Mouse (Mus musculus) skeletal muscle tissue, adult 2 months (tissue): Measurements from ENCODE around the gene Tyro3.
A peak's percentile ranks its signal among the peaks of the same experiment; 100 is the strongest.

ENCODE experiments used
- DNase-seq: peaks from one replicate; pipeline ENCODE4 v3.0.0-alpha.2; 2012; ENCODE audit warnings: low read depth, low spot score

Tyro3 gene

DNA sequence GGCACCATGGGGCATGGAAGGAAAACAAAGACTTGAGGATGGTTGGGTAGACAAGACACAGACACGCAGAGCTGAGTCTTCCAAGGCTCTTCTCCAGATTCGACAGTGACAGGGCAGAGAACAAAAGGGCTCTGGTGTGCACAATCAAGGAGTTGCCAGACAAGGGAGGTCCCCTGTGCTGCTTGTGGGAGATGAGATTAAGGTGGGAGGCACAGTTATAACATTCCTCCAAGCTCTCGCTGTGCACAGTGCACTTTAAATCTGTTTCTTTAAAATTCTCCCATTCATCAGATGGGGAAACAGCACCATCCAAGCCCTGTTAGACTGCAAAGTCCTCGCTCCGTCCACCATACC, 6.7 kb downstream of the Tyro3 start:
- no peak for DNase-seq

DNA sequence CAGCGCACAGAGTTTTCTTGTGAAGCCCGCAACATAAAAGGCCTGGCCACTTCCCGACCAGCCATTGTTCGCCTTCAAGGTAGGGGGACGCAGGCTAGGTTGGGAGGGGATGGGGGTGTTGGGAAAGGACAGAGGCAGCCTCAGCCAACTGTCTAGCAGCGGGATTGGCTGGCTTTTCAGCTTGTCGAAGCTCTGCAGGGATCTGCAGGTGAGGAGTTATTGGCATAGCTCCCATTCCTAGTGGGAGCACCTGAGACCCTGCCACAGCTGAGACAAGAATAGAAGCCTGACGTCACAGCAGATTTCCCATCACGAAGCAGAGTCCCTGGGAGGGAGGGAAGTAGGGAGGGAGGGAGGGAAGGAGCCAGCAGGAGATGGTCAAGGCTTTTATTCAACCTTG, 7.2 kb downstream of the Tyro3 start:
- DNase-seq = no peak

DNA sequence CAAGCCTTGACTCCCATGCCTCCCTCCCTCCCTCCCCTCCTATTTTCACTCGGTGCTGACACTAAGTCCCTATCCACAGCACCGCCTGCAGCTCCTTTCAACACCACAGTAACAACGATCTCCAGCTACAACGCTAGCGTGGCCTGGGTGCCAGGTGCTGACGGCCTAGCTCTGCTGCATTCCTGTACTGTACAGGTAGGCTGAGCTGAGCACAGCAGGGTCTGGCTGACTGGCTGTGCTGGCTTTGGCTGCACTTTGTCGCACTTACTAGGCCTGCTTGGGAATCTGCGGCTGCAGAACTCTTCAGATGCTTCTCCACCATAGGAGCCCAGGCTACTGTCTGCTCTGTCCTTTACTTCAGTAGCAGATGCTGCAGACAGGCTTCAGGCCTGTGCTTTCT, 8.0 kb downstream of the Tyro3 start:
- no peak for DNase-seq

DNA sequence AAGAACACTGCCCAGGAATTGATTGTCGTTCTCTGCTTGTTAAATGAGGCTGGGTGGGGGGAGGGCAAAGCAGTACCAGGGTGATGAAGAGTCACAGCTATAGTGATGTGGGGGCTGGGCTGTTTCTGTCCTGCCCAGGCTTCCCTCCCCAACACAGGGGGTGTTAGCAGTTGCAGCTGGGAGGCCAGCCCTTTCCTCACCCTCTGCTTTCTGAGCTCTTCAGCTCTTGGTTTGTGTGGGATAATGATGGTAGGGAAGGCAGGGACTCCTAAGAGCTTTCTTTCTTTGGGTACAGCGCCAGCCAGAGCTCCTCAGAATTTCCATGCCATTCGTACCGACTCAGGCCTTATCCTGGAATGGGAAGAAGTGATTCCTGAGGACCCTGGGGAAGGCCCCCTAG, 10.9 kb downstream of the Tyro3 start:
- DNase-seq = no peak

DNA sequence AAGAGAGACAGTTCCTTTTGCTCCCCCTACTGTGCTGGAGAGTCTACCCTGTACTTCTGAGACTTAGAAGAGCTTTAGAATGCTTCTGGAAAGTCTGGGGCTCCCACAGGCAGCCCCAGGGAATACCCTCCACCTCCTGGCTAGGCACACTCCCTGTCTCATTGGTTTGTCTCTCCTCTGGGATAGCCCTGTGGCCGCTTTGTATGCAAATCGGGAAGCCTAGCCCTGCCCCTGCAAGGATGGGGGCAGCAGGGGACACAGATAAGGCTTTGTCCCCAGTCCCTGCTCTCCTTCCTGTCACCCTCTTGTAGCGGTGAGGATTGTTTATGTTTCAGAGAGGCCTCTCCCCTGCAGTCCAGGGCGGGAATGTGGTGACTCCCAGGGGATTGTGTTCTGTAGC, 11.3 kb downstream of the Tyro3 start:
- DNase-seq = no peak

DNA sequence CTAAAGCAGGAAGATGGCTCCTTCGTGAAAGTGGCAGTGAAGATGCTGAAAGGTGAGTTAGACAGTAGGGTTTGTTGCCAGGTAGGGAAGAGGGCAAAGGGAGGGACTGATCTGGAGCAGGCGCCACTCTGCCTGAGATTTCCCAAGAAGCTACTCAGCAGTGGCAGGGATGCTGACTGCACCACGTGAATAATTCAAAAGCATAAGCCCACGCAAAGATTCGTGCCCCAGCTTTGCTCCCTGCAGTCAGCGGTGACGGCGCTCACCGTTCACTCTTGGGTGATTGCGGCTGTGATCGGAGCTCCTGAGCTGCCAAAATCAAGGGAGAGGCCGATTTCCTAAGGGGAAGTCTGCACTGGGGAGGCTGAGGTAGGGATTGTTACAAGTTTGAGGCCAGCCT, 13.4 kb downstream of the Tyro3 start:
- no peak for DNase-seq

DNA sequence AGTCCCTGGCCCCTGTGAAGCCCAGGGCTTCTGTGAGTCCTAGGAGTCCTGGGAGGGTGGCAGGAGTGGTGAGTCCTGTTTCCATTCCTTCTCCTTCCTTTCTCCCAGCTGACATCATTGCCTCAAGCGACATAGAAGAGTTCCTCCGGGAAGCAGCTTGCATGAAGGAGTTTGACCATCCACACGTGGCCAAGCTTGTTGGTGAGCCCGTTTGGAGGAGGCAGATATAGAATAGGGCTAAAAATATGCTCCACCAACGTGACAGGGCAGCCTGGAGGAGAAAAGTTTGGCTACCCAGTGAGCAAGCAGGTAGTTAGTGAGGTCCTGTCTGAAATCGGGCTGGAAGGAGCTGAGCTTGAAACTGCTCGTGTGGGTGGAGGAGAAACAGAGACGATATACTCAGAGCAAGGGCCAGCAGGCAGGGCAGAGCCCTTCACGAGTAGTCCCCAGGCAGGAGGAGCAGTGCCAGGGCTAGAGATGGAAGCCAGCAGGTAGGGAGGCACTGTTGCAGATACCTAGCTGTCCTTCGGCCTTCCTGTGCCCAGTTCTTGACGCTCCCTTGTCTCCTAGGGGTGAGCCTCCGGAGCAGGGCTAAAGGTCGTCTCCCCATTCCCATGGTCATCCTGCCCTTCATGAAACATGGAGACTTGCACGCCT, 14.1 kb downstream of the Tyro3 start:
- no peak for DNase-seq

DNA sequence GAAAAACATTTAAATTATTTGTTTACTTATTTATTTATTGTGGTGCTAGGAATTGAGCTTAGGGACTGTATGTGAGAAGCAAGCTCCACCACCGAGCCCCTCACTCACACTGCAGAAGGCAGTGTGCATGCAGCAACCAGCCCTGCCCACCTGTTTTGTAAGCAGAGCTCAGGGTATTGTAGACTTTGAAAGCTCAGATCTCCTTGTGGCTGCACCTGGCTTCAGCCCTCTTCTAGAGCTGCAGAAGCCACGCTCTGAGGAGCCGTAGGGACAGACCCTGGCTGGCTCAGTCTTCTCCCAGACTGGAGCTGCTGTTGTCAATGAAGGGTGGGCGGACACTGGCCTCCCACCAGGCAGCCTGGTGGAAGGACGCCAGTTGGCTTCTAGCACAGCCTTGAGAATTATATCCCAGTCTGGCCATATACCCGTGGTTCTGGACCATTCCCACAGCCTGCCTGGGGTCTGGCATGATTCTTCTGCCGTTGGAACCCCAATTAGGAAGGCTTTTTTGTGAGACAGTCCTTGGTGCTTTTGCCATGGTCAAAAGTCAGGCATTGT, 16.9 kb downstream of the Tyro3 start:
- no peak for DNase-seq

DNA sequence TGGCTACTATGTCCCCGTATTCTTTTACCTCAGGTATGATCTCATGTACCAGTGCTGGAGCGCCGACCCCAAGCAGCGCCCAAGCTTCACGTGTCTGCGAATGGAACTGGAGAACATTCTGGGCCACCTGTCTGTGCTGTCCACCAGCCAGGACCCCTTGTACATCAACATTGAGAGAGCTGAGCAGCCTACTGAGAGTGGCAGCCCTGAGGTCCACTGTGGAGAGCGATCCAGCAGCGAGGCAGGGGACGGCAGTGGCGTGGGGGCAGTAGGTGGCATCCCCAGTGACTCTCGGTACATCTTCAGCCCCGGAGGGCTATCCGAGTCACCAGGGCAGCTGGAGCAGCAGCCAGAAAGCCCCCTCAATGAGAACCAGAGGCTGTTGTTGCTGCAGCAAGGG, 19.1 kb downstream of the Tyro3 start:
- DNase-seq = no peak

DNA sequence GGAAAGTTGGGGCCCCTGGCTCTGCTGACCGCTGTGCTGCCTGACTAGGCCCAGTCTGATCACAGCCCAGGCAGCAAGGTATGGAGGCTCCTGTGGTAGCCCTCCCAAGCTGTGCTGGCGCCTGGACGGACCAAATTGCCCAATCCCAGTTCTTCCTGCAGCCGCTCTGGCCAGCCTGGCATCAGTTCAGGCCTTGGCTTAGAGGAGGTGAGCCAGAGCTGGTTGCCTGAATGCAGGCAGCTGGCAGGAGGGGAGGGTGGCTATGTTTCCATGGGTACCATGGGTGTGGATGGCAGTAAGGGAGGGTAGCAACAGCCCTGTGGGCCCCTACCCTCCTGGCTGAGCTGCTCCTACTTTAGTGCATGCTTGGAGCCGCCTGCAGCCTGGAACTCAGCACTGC, 19.5 kb downstream of the Tyro3 start:
- DNase-seq = no peak

DNA sequence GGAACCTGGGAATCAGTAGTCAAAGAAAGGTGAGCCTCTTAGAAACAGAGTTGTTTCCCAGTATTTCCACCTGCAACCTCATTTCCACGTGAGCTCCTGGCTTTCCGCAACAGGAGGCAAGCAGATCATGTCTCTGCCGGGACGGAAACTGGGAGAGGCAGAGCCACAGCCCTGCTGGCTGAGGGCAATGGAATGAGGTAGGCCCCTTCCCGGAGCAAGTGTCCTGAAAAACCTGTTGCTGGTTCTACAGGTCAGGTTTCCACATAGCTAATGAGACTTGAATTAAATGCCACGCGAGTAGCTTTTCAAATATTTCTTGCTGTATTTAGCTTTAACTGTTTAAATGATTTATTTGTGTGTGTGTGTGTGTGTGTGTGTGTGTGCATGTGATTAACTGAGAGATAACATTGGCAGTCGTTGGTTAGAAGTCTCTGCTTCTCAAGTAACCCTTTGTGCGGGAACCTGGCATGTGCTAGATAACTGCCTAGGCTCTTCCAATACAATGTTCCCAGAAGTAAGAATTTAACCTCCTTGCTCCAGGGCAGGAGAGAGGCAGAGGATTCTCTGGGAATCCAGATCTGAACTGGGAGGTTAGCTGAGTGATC, 21.2 kb downstream of the Tyro3 start:
- DNase-seq = no peak

DNA sequence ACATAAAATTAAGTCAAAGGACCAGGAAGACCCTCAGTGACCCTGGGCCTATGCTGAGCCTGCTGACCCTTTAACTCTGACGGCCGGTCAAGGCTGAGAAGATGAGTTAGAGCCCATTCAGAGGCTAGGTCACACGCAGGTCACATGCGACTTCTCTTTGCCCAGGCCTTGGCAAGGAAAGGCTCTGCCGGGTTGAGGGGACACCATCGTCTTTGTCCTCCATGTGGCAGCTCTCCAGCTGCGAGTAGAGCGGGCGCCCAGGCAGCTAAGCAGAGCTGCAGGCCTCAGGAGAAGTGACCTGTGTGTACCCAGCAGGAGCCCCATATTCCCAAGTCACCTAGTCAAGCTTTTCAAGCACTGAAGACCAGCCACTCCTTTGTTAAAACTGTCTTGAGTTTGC, 23.6 kb downstream of the Tyro3 start:
- DNase-seq = no peak

DNA sequence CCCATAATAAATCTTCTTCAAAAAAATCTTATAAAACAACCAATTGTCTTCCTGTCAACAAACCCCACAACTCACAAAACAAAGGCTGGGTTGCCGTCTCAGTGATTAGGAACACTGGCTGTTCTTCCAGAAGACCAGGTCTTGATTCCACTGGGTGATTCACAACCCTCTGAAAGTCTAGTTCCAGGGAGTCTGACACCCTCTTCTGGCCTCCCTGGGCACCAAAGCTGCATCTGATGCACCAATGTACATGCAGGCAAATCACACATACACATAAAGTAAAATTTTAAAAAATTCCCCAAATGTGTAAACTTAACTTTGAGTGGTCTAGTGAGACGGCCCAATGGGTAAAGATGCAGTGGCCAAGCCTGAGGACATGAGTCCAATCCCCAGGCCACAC, 33.0 kb downstream of the Tyro3 start:
- DNase-seq = no peak

DNA sequence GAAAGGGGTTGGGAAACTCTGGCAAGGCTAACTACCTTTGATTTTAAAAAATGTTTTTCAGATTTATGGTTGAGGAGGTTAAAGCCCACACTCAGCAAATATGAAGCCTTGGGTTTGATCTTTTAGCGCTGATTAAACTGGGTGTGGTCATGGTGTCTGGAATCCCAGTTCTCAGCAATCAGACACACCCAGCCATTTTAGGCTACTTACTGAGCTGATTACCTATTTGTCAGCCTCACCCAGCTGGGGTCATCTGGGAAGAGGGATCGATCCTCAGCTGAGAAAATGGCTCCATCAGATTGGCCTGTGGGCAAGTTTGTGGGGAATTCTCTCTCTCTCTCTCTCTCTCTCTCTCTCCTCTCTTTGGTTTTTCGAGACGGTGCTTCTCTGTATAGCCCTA, 36.7 kb downstream of the Tyro3 start:
- no peak for DNase-seq

DNA sequence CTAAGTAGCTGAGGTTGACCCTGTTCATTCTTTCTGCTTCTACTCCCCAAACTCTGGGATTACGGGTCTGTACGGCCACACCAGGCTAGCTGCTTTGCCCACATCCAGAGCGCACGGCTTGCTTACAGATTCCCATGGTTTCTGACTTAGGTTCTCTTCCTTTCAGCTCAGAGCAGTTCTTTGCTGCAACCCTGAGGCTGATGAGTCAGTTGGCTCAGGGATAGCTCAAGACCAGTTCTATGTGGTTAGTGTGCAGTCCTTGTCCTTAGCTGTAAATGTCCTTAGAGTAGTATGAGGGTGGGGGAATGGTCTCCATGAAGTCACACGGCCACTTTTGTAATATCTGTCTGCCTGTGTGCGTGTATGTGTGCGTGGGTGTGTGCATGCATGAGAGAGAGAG, 40.1 kb downstream of the Tyro3 start:
- no peak for DNase-seq

DNA sequence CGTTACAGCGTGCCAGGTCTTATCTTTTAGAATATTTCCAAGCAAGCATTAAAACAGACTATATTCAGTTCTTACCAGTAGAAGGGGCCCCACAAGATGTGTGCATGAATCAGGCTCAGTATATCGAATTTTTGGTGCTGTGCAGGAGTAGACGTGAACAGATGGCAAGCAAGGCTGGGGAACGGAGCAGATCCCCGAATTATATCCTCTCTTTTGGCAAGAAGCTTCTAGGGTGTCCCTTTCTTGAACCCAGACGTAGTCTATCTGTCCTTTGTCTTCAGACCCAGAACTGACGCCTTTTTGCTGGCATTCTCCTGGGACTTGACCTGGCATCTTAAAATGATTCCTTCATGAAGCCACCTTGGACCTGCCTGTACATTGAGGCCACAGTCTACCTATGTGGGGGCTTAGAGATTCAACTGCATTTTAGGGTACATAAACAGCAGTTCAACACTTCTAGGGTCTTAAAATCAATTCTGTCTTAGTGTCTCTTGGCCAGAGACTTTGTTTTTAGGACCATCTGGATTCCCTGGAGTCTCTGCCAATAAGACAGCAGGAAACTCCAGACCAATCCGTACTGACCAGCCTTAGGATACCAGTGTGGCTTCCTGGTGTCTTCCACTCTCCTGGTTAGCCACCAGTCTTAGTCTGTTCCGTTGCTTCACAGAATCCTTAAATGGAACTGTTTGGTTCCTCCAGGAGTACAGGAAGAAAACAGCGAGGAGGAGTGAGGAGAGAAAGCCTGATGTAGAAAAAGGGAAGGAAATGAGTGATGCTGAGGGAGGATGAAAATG, 41.0 kb downstream of the Tyro3 start:
- DNase-seq = no peak

DNA sequence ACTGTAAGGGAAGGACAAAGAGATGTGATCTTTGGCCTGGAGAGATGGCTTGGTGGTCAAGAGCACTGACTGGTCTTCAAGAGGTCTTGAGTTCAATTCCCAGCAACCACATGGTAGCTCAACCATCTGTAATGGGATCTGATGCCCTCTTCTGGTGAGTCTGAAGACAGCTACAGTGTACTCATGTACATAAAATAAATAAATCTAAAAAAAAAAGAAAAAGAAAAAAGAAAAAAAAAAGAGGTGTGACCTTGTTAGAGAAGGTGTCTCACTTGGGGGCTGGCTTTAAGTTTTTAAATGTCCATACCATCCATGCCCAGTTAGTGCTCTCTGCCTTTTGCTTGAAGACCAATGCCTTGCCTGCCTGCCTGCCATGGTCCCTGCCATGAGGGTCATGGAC, 42.5 kb downstream of the Tyro3 start:
- DNase-seq = no peak

DNA sequence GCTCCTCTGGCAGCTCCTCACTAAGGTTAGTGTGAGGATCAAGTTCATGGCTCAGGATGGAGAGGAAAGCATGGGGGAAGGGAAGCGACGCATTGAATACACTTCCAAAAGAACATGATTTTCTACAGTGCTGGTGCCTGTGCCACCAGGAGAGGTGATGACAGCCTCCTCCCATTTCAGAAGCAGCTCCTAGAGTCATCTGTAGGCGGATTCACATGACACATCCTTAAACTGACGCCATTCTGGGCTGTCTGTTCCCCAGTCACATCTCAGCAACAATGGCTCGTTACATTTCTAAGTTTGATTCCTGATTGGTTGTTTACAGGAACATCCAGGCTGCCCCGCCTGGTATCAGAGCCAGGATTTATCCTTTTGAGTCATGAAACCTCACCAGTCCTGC, 44.5 kb downstream of the Tyro3 start:
- no peak for DNase-seq

DNA sequence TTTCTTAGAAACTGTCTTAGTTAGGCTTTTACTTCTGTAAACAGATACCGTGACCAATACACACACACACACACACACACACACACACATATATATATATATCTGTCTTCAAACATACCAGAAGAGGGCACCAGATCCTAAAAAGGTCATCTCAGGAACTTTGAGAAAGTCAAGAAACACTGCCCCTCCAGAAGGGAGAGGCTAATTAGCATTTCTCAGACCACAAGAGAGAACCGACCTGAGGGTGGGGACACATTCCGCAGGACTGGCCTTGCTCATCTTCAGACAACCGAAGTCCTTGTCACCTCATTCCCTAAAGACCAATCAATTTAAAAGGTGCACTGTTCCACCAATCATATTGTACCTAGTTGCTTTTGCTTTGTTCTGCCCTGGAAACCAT, 46.0 kb downstream of the Tyro3 start:
- no peak for DNase-seq

DNA sequence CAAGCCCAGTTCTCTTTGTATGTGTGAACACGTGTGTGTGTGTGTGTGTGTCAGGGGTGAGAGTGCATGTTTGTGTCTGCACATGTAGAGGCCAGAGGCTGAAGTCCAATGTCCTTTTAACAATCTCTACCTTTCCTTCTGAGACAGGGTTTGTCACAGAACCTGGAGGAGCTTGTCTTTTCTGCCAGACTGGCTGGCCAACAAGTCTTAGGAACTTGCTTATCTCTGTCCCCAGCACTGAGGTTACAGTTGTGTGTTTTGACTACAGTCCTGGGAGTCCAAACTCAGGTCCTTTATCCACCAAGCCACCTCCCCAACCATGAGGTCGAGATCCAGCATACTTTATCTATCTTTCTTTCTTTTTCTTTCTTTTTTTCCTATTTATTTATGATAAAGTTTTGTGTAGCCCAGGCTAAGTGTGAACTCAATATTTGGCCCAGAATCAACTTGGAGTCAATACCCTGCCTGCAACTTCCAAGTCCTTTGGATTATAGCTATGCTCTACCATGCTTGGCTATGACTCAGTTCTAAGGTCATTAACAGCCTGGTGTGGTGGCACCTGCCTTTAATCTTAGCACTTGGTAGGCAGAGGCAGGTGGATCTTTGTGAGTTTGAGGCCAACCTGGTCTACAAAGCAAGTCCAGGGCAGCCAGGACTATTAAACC, 48.5 kb downstream of the Tyro3 start:
- DNase-seq = no peak

DNA sequence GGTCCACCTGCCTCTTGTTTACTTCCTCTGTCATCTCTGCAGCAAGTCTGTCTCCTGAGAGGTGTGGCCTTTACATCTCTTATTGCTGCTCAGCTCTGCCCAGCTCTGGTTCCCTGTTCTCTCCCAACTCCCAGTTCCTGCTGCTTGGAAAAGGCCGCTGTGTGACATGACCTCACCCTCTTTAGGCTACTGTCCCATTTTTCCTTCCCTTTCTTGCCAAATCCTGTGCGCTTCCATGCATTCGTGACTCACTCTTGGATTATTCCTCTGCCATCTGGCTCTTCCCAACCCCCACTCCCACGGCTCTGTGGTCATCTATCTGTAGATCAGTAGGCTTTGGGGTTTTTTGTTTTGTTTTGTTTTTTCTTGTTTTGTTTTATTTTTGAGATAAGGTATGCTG, 49.4 kb downstream of the Tyro3 start:
- DNase-seq = peak; percentile 72

DNA sequence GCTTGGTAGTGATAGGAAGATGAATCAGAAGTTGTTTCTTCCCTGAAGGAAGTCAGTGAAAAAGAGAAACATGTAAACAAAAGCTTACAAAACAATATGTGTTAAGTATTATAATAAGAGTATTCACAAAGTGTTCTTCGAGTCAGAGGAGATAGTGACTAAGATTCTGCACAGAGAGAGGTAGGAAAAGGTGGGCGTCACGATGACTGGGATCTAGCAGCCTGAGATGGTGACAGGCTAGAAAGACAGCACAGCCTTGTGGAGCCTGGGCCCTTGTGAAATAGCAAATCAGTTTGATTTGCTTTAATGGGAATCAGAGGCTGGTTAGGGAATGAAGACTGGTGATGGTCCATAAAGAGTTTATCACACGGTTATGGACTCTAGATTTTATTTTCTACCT, 56.3 kb downstream of the Tyro3 start:
- no peak for DNase-seq
